Mouse (Mus musculus) heart, embryonic 12.5 days (tissue): Measurements from ENCODE around the gene Idh1. TPM values are rescaled to one million over a fixed set of nuclear protein-coding genes. Genes with fewer than 3 reads are reported as not detected.

Experiments
- ATAC-seq: fragments of 200-750 bp; cut with Nextera tagmentation; 2 replicates; pipeline ENCODE4 v1.8.0; 2017; ENCODE audit warnings: moderate TSS enrichment, moderate library complexity; ENCODE audit not compliant: insufficient number of reproducible peaks, low FRiP score
- H3K27ac ChIP-seq: fragments of 300-500 bp; sonication (generic); 2 replicates; pipeline ENCODE4 v1.5.1; 2016; ENCODE audit warnings: mild to moderate bottlenecking, moderate library complexity; ENCODE audit not compliant: poor library complexity, severe bottlenecking
- H3K27me3 ChIP-seq: fragments of 300-500 bp; sonication (generic); replicated peaks from 2 replicates; pipeline ENCODE4 v1.6.1; 2016; ENCODE audit warnings: mild to moderate bottlenecking, moderate library complexity
- H3K36me3 ChIP-seq: fragments of 300-500 bp; sonication (generic); 2 replicates; pipeline ENCODE4 v1.6.1; 2016; ENCODE audit warnings: mild to moderate bottlenecking, moderate library complexity
- H3K4me1 ChIP-seq: fragments of 300-500 bp; sonication (generic); replicated peaks from 2 replicates; pipeline ENCODE4 v1.6.1; 2016; ENCODE audit warnings: mild to moderate bottlenecking
- H3K4me2 ChIP-seq: fragments of 300-500 bp; sonication (generic); 2 replicates; pipeline ENCODE4 v1.6.1; 2016; ENCODE audit warnings: mild to moderate bottlenecking, moderate library complexity
- H3K4me3 ChIP-seq: fragments of 300-500 bp; sonication (generic); 2 replicates; pipeline ENCODE4 v1.5.1; 2016; ENCODE audit warnings: mild to moderate bottlenecking
- H3K9ac ChIP-seq: fragments of 300-500 bp; sonication (generic); 2 replicates; pipeline ENCODE4 v1.6.1; 2016; ENCODE audit warnings: mild to moderate bottlenecking, moderate library complexity
- H3K9me3 ChIP-seq: fragments of 300-500 bp; sonication (generic); replicated peaks from 2 replicates; pipeline ENCODE4 v1.6.1; 2016; ENCODE audit warnings: mild to moderate bottlenecking, moderate library complexity
- WGBS: fragments of 180-500 bp; shearing (Covaris S2); methylation state at CpG from one replicate; pipeline ENCODE4 v1.1.7; 2016; 5-methylcytosine and 5-hydroxymethylcytosine counted together
- polyA plus RNA-seq: library from polyadenylated mRNA; unstranded; fragments of >200 nt; fragmentation: Nextera tagmentation; extraction: Ambion mirVana; gene quantifications from 2 replicates; pipeline ENCODE4 v1.2.1, GENCODE M21; 2016

Idh1 gene
- polyA plus RNA-seq, 1 experiment from 2014 or later, result 66.1 TPM

- Histone ChIP-seq H3K4me1 (0 out of 2 replicates have a peak, but pooled peaks cover 4% of the 10 kb centered on the region), H3K4me2 (no peak overlapping the region), H3K27ac (no peak overlapping the region), H3K36me3 (peaks cover 26% of the 10 kb centered on the region), H3K9ac (no peak overlapping the region), H3K27me3 (no peaks in the 10 kb centered on the region), H3K4me3 (no peak overlapping the region), H3K9me3 (no peaks in the 10 kb centered on the region)
- no peak for ATAC-seq
- 66% methylated on average over 4 of the region's 4 CpGs for WGBS
Observed at GRCm38 (mm10) chr1:65176171-65176570, 10.1 kb downstream of the Idh1 start.

- Histone ChIP-seq H3K36me3 (peaks cover 49% of the 10 kb centered on the region), H3K4me2 (no peak overlapping the region), H3K4me3 (no peak overlapping the region), H3K9ac (no peak overlapping the region), H3K27me3 (no peaks in the 10 kb centered on the region), H3K27ac (no peak overlapping the region), H3K9me3 (no peaks in the 10 kb centered on the region), H3K4me1 (0 out of 2 replicates have a peak, but pooled peaks cover 4% of the 10 kb centered on the region)
- 88% methylated on average over 2 of the region's 2 CpGs for WGBS
- ATAC-seq, result no peak
Observed at GRCm38 (mm10) chr1:65173716-65174115, 12.6 kb downstream of the Idh1 start.

- H3K9ac ChIP-seq, result no peak overlapping the region
- H3K9me3 ChIP-seq, result no peaks in the 10 kb centered on the region
- ATAC-seq, result no peak
- 91% methylated on average over 4 of the region's 4 CpGs for WGBS
- H3K36me3 ChIP-seq, result peaks cover 69% of the 10 kb centered on the region
- no peak overlapping the region for H3K4me3 ChIP-seq
- H3K27me3 ChIP-seq, result no peaks in the 10 kb centered on the region
- no peak overlapping the region for H3K4me2 ChIP-seq
- H3K4me1 ChIP-seq, result no peaks in the 10 kb centered on the region
- H3K27ac ChIP-seq, result no peak overlapping the region
Observed at GRCm38 (mm10) chr1:65171579-65171978, 14.7 kb downstream of the Idh1 start.

GRCm38 (mm10) chr1:65169947-65170346 is 16.4 kb downstream of the Idh1 start:
- Histone ChIP-seq H3K9ac (no peak overlapping the region), H3K4me3 (no peak overlapping the region), H3K27me3 (no peaks in the 10 kb centered on the region), H3K4me2 (no peak overlapping the region), H3K27ac (no peak overlapping the region), H3K4me1 (0 out of 2 replicates have a peak, but pooled peaks cover 3% of the 10 kb centered on the region), H3K9me3 (no peaks in the 10 kb centered on the region), H3K36me3 (peaks cover 85% of the 10 kb centered on the region)
- WGBS, result 77% methylated on average over 5 of the region's 5 CpGs
- ATAC-seq, result no peak

- ATAC-seq, result no peak
- Histone ChIP-seq H3K9ac (no peak overlapping the region), H3K4me1 (0 out of 2 replicates have a peak, but pooled peaks cover 3% of the 10 kb centered on the region), H3K27ac (no peak overlapping the region), H3K27me3 (no peaks in the 10 kb centered on the region), H3K9me3 (no peaks in the 10 kb centered on the region), H3K36me3 (peaks cover 87% of the 10 kb centered on the region), H3K4me2 (no peak overlapping the region), H3K4me3 (no peak overlapping the region)
- WGBS, result 85% methylated on average over 7 of the region's 7 CpGs
Observed at GRCm38 (mm10) chr1:65169536-65169935, 16.8 kb downstream of the Idh1 start.

- WGBS, result 90% methylated on average over 1 of the region's 1 CpGs
Observed at GRCm38 (mm10) chr1:65167496-65167895, 18.8 kb downstream of the Idh1 start.

GRCm38 (mm10) chr1:65162210-65162609 is 24.1 kb downstream of the Idh1 start:
- Histone ChIP-seq H3K36me3 (peaks cover 85% of the 10 kb centered on the region), H3K9ac (no peak overlapping the region), H3K4me1 (0 out of 2 replicates have a peak, but pooled peaks cover 3% of the 10 kb centered on the region), H3K9me3 (no peaks in the 10 kb centered on the region), H3K27ac (no peak overlapping the region), H3K4me2 (no peak overlapping the region), H3K4me3 (no peak overlapping the region), H3K27me3 (no peaks in the 10 kb centered on the region)
- 95% methylated on average over 1 of the region's 1 CpGs for WGBS
- no peak for ATAC-seq

More at GRCm38 (mm10) chr1:65167496-65167895, 18.8 kb downstream of the Idh1 start:
- Histone ChIP-seq H3K4me3 (no peak overlapping the region), H3K36me3 (peaks cover 87% of the 10 kb centered on the region), H3K4me1 (0 out of 2 replicates have a peak, but pooled peaks cover 3% of the 10 kb centered on the region), H3K27me3 (no peaks in the 10 kb centered on the region), H3K4me2 (no peak overlapping the region), H3K27ac (no peak overlapping the region), H3K9me3 (no peaks in the 10 kb centered on the region), H3K9ac (no peak overlapping the region)
- no peak for ATAC-seq

GRCm38 (mm10) chr1:65156111-65156510 is 30.2 kb downstream of the Idh1 start:
- Histone ChIP-seq H3K4me1 (no peaks in the 10 kb centered on the region), H3K27me3 (no peaks in the 10 kb centered on the region), H3K36me3 (peaks cover 31% of the 10 kb centered on the region), H3K9ac (no peak overlapping the region), H3K9me3 (no peaks in the 10 kb centered on the region), H3K4me3 (no peak overlapping the region), H3K4me2 (no peak overlapping the region), H3K27ac (no peak overlapping the region)
- ATAC-seq, result no peak
- 87% methylated on average over 5 of the region's 5 CpGs for WGBS

- no peaks in the 10 kb centered on the region for H3K9me3 ChIP-seq
- peaks cover 18% of the 10 kb centered on the region for H3K36me3 ChIP-seq
- no peak overlapping the region for H3K9ac ChIP-seq
- H3K27ac ChIP-seq, result no peak overlapping the region
- H3K4me2 ChIP-seq, result no peak overlapping the region
- H3K4me3 ChIP-seq, result no peak overlapping the region
- H3K27me3 ChIP-seq, result no peaks in the 10 kb centered on the region
- no peak for ATAC-seq
- H3K4me1 ChIP-seq, result no peaks in the 10 kb centered on the region
Observed at GRCm38 (mm10) chr1:65154814-65155213, 31.5 kb downstream of the Idh1 start.

GRCm38 (mm10) chr1:65147971-65148370 is 38.3 kb downstream of the Idh1 start:
- H3K27me3 ChIP-seq, result no peaks in the 10 kb centered on the region
- no peaks in the 10 kb centered on the region for H3K4me1 ChIP-seq
- H3K27ac ChIP-seq, result no peak overlapping the region
- no peaks in the 10 kb centered on the region for H3K9me3 ChIP-seq
- 71% methylated on average over 3 of the region's 3 CpGs for WGBS
- H3K4me3 ChIP-seq, result no peak overlapping the region
- H3K4me2 ChIP-seq, result no peak overlapping the region
- ATAC-seq, result no peak
- no peak overlapping the region for H3K9ac ChIP-seq
- no peaks in the 10 kb centered on the region for H3K36me3 ChIP-seq

- Histone ChIP-seq H3K4me3 (no peak overlapping the region), H3K9ac (no peak overlapping the region), H3K9me3 (no peaks in the 10 kb centered on the region; the same call in 1 of the 2 replicates), H3K4me2 (no peak overlapping the region), H3K27ac (no peak overlapping the region), H3K36me3 (no peaks in the 10 kb centered on the region), H3K27me3 (no peaks in the 10 kb centered on the region), H3K4me1 (no peaks in the 10 kb centered on the region)
- no peak for ATAC-seq
- WGBS, result 84% methylated on average over 5 of the region's 5 CpGs
Observed at GRCm38 (mm10) chr1:65147326-65147725, 39.0 kb downstream of the Idh1 start.

GRCm38 (mm10) chr1:65146601-65147000 is 39.7 kb downstream of the Idh1 start:
- no peak overlapping the region for H3K9ac ChIP-seq
- H3K27ac ChIP-seq, result no peak overlapping the region
- no peak for ATAC-seq
- H3K27me3 ChIP-seq, result no peaks in the 10 kb centered on the region
- WGBS, result 17% methylated on average over 2 of the region's 2 CpGs
- no peaks in the 10 kb centered on the region for H3K36me3 ChIP-seq
- no peak overlapping the region for H3K4me2 ChIP-seq
- H3K4me3 ChIP-seq, result no peak overlapping the region
- H3K4me1 ChIP-seq, result no peaks in the 10 kb centered on the region
- H3K9me3 ChIP-seq, result no peaks in the 10 kb centered on the region; the same call in 1 of the 2 replicates
